Mouse (Mus musculus) forelimb bud, embryonic 11.5 days (tissue): ENCODE results near the gene Pde10a.

Experiments used
- DNase-seq: peaks from one replicate; pipeline ENCODE4 v3.0.0-alpha.2; 2012; ENCODE audit warnings: low read depth, low spot score

Pde10a gene

GRCm38 (mm10) chr17:8842662-8843061 lies 317.5 kb downstream of the Pde10a start:
- no peak for DNase-seq

- no peak for DNase-seq
Measured at GRCm38 (mm10) chr17:8843941-8844340, 318.8 kb downstream of the Pde10a start.

GRCm38 (mm10) chr17:8846506-8846905 lies 321.3 kb downstream of the Pde10a start:
- DNase-seq, result no peak

- DNase-seq, result no peak
Measured at GRCm38 (mm10) chr17:8847558-8847957, 322.4 kb downstream of the Pde10a start.

GRCm38 (mm10) chr17:8851846-8852245 lies 326.7 kb downstream of the Pde10a start:
- DNase-seq, result no peak

GRCm38 (mm10) chr17:8856430-8857371 lies 331.5 kb downstream of the Pde10a start:
- peak; percentile 43 for DNase-seq

- DNase-seq, result no peak
Measured at GRCm38 (mm10) chr17:8858636-8859421, 333.7 kb downstream of the Pde10a start.

GRCm38 (mm10) chr17:8859489-8859888 lies 334.3 kb downstream of the Pde10a start:
- DNase-seq, result no peak

- no peak for DNase-seq
Measured at GRCm38 (mm10) chr17:8864638-8865497, 339.7 kb downstream of the Pde10a start.

GRCm38 (mm10) chr17:8867331-8868237 lies 342.4 kb downstream of the Pde10a start:
- DNase-seq, result no peak

- no peak for DNase-seq
Measured at GRCm38 (mm10) chr17:8869287-8869686, 344.1 kb downstream of the Pde10a start.

- no peak for DNase-seq
Measured at GRCm38 (mm10) chr17:8870848-8871247, 345.7 kb downstream of the Pde10a start.

GRCm38 (mm10) chr17:8871396-8871795 lies 346.2 kb downstream of the Pde10a start:
- no peak for DNase-seq

- no peak for DNase-seq
Measured at GRCm38 (mm10) chr17:8871997-8872593, 346.9 kb downstream of the Pde10a start.

- DNase-seq, result no peak
Measured at GRCm38 (mm10) chr17:8872611-8873010, 347.4 kb downstream of the Pde10a start.

- no peak for DNase-seq
Measured at GRCm38 (mm10) chr17:8878056-8878455, 352.9 kb downstream of the Pde10a start.

- no peak for DNase-seq
Measured at GRCm38 (mm10) chr17:8881711-8882110, 356.5 kb downstream of the Pde10a start.

- no peak for DNase-seq
Measured at GRCm38 (mm10) chr17:8884691-8885090, 359.5 kb downstream of the Pde10a start.

GRCm38 (mm10) chr17:8885830-8886229 lies 360.7 kb downstream of the Pde10a start:
- DNase-seq, result no peak

- DNase-seq, result no peak
Measured at GRCm38 (mm10) chr17:8888105-8888504, 362.9 kb downstream of the Pde10a start.
